Mouse (Mus musculus): ENCODE measurements at regions not wholly inside any gene's neighbourhood (a gene's known extent, or its start where the extent isn't known, plus 50 kb on each side); places are given as distances from the start of the nearest gene placed in this dataset.

DNA sequence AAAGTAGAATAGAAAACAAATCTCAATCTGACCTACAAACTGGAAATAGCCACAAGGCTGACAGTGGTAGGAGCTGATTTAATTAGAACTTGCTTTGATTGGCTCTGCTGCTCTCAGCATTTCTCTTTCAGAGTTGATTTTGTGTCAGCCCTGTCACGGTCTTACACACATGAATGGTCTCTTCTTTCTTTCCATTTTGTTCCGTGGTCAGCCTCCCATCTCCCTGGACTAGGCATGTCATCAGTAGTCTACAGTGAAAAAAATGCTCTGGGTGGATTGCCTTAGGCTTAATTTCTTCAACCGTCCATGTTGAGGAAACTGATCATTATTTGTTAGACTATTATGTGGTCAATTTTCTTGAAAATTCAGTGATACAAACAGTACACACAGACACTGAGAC, 285.0 kb downstream of the Nup35 start:
- TF ChIP-seq POLR2A (IDR thresholded peaks at IDR 0.05; ENCODE audit: low read depth, low read length) (no peak), CTCF (conservative IDR thresholded peaks at IDR 0.05; ENCODE audit: insufficient read depth, insufficient read length, low read depth, low read length) (no peak)
